Mouse (Mus musculus): Measurements from ENCODE around the gene Lenep.

- TF ChIP-seq CTCF (IDR thresholded peaks at IDR 0.05; ENCODE audit: borderline replicate concordance, control insufficient read depth, extremely low read depth, insufficient read depth, low read length, poor library complexity): no peak
- no peak for TF ChIP-seq POLR2A (IDR thresholded peaks at IDR 0.05; ENCODE audit: control insufficient read depth, extremely low read depth, insufficient read depth, low read length, poor library complexity)
These were observed 22.3 kb downstream of the Lenep start for GRCm38 (mm10) chr3:89380291-89380690.

All from thymus, adult 2 months (tissue).